Mouse (Mus musculus): ENCODE measurements around the gene 1700029J07Rik. TPM values are rescaled to one million over a fixed set of nuclear protein-coding genes. Genes with fewer than 3 reads are reported as not detected.

1700029J07Rik gene
- polyA plus RNA-seq (2014; fragmentation: Nextera tagmentation; extraction: Ambion mirVana): 4.6 and 5.7 TPM in 2 replicates

- no peaks in the 10 kb centered on the region for H3K9me3 ChIP-seq (ENCODE audit: control insufficient read depth, low read depth, low read length)
- 0 out of 2 replicates have a peak, but pooled peaks cover 3% of the 10 kb centered on the region for H3K4me1 ChIP-seq (ENCODE audit: control insufficient read depth, insufficient read depth, low read length)
- under 1% methylated on average over 57 of the region's 57 CpGs for WGBS
- H3K27me3 ChIP-seq (ENCODE audit: control insufficient read depth, insufficient read depth, low read length): no peaks in the 10 kb centered on the region
- H3K9ac ChIP-seq (replicated peaks; ENCODE audit: low read depth, low read length): peak within 1 kb of the TSS; percentile 57
- H3K36me3 ChIP-seq (ENCODE audit: control insufficient read depth, insufficient read depth, low read length): peaks cover 2% of the 10 kb centered on the region
- H3K4me2 ChIP-seq (replicated peaks; ENCODE audit: low read depth, low read length): peak within 1 kb of the TSS; percentile 74
- peak; percentile 98 for ATAC-seq (ENCODE audit: insufficient number of reproducible peaks, insufficient read depth, low FRiP score, low read depth)
- H3K4me3 ChIP-seq (ENCODE audit: low read depth, low read length): peak within 1 kb of the TSS; percentile 80
- peak within 1 kb of the TSS; percentile 82 for H3K27ac ChIP-seq (ENCODE audit: low read length)
Measured at GRCm38 (mm10) chr8:45975126-45975836, at the start of gene 1700029J07Rik, which contains the start of gene Ufsp2. TSS of gene 1700029J07Rik (minus strand) at chr8:45975252. TSS of gene Ufsp2 (plus strand) at chr8:45975528.

GRCm38 (mm10) chr8:46024392-46024791, 49.3 kb upstream of the 1700029J07Rik start:
- Histone ChIP-seq H3K27me3 (ENCODE audit: control insufficient read depth, insufficient read depth, low read length) (no peaks in the 10 kb centered on the region), H3K4me3 (ENCODE audit: low read depth, low read length) (no peak overlapping the region), H3K9ac (replicated peaks; ENCODE audit: low read depth, low read length) (no peak overlapping the region), H3K36me3 (ENCODE audit: control insufficient read depth, insufficient read depth, low read length) (no peaks in the 10 kb centered on the region), H3K4me1 (ENCODE audit: control insufficient read depth, insufficient read depth, low read length) (no peaks in the 10 kb centered on the region), H3K9me3 (ENCODE audit: control insufficient read depth, low read depth, low read length) (no peaks in the 10 kb centered on the region), H3K4me2 (replicated peaks; ENCODE audit: low read depth, low read length) (no peak overlapping the region), H3K27ac (ENCODE audit: low read length) (0 out of 2 replicates have a peak overlapping the region, but pooled peaks have one; percentile 27)
- WGBS: 51% methylated on average over 4 of the region's 4 CpGs
- no peak for ATAC-seq (ENCODE audit: insufficient number of reproducible peaks, insufficient read depth, low FRiP score, low read depth)

- H3K9ac ChIP-seq (replicated peaks; ENCODE audit: low read depth, low read length): no peak overlapping the region
- no peak overlapping the region for H3K4me3 ChIP-seq (ENCODE audit: low read depth, low read length)
- H3K36me3 ChIP-seq (ENCODE audit: control insufficient read depth, insufficient read depth, low read length): no peaks in the 10 kb centered on the region
- no peak overlapping the region for H3K4me2 ChIP-seq (replicated peaks; ENCODE audit: low read depth, low read length)
- H3K4me1 ChIP-seq (ENCODE audit: control insufficient read depth, insufficient read depth, low read length): no peaks in the 10 kb centered on the region
- H3K9me3 ChIP-seq (ENCODE audit: control insufficient read depth, low read depth, low read length): no peaks in the 10 kb centered on the region
- ATAC-seq (ENCODE audit: insufficient number of reproducible peaks, insufficient read depth, low FRiP score, low read depth): no peak
- H3K27me3 ChIP-seq (ENCODE audit: control insufficient read depth, insufficient read depth, low read length): no peaks in the 10 kb centered on the region
- 89% methylated on average over 9 of the region's 9 CpGs for WGBS
- H3K27ac ChIP-seq (ENCODE audit: low read length): no peak overlapping the region
Measured at GRCm38 (mm10) chr8:46022758-46023157, 47.7 kb upstream of the 1700029J07Rik start.

- ATAC-seq (ENCODE audit: insufficient number of reproducible peaks, insufficient read depth, low FRiP score, low read depth): no peak
- Histone ChIP-seq H3K27ac (ENCODE audit: low read length) (no peak overlapping the region), H3K27me3 (ENCODE audit: control insufficient read depth, insufficient read depth, low read length) (no peaks in the 10 kb centered on the region), H3K9ac (replicated peaks; ENCODE audit: low read depth, low read length) (no peak overlapping the region), H3K9me3 (ENCODE audit: control insufficient read depth, low read depth, low read length) (no peaks in the 10 kb centered on the region), H3K4me2 (replicated peaks; ENCODE audit: low read depth, low read length) (no peak overlapping the region), H3K36me3 (ENCODE audit: control insufficient read depth, insufficient read depth, low read length) (no peaks in the 10 kb centered on the region), H3K4me3 (ENCODE audit: low read depth, low read length) (no peak overlapping the region), H3K4me1 (ENCODE audit: control insufficient read depth, insufficient read depth, low read length) (no peaks in the 10 kb centered on the region)
- 87% methylated on average over 9 of the region's 9 CpGs for WGBS
Measured at GRCm38 (mm10) chr8:46022203-46022602, 47.2 kb upstream of the 1700029J07Rik start.

- H3K9me3 ChIP-seq (ENCODE audit: control insufficient read depth, low read depth, low read length): no peaks in the 10 kb centered on the region
- WGBS: 13% methylated on average over 17 of the region's 17 CpGs
- 0 out of 2 replicates have a peak overlapping the region, but pooled peaks have one; percentile 14 for H3K9ac ChIP-seq (replicated peaks; ENCODE audit: low read depth, low read length)
- H3K4me1 ChIP-seq (ENCODE audit: control insufficient read depth, insufficient read depth, low read length): 0 out of 2 replicates have a peak, but pooled peaks cover 7% of the 10 kb centered on the region
- no peak overlapping the region for H3K4me3 ChIP-seq (ENCODE audit: low read depth, low read length)
- peak overlapping the region; percentile 30 for H3K4me2 ChIP-seq (replicated peaks; ENCODE audit: low read depth, low read length)
- no peaks in the 10 kb centered on the region for H3K36me3 ChIP-seq (ENCODE audit: control insufficient read depth, insufficient read depth, low read length)
- ATAC-seq (ENCODE audit: insufficient number of reproducible peaks, insufficient read depth, low FRiP score, low read depth): no peak
- H3K27ac ChIP-seq (ENCODE audit: low read length): no peak overlapping the region
- H3K27me3 ChIP-seq (ENCODE audit: control insufficient read depth, insufficient read depth, low read length): no peaks in the 10 kb centered on the region
Measured at GRCm38 (mm10) chr8:46010746-46011680, 36.0 kb upstream of the 1700029J07Rik start.

- Histone ChIP-seq H3K9me3 (ENCODE audit: control insufficient read depth, low read depth, low read length) (no peaks in the 10 kb centered on the region), H3K4me1 (ENCODE audit: control insufficient read depth, insufficient read depth, low read length) (0 out of 2 replicates have a peak, but pooled peaks cover 7% of the 10 kb centered on the region), H3K9ac (replicated peaks; ENCODE audit: low read depth, low read length) (0 out of 2 replicates have a peak overlapping the region, but pooled peaks have one; percentile 14), H3K4me2 (replicated peaks; ENCODE audit: low read depth, low read length) (peak overlapping the region; percentile 30), H3K27me3 (ENCODE audit: control insufficient read depth, insufficient read depth, low read length) (no peaks in the 10 kb centered on the region), H3K36me3 (ENCODE audit: control insufficient read depth, insufficient read depth, low read length) (no peaks in the 10 kb centered on the region), H3K4me3 (ENCODE audit: low read depth, low read length) (no peak overlapping the region), H3K27ac (ENCODE audit: low read length) (no peak overlapping the region)
- 63% methylated on average over 2 of the region's 2 CpGs for WGBS
- ATAC-seq (ENCODE audit: insufficient number of reproducible peaks, insufficient read depth, low FRiP score, low read depth): no peak
Measured at GRCm38 (mm10) chr8:46010306-46010705, 35.3 kb upstream of the 1700029J07Rik start.

GRCm38 (mm10) chr8:46007050-46007672, 32.1 kb upstream of the 1700029J07Rik start:
- ATAC-seq (ENCODE audit: insufficient number of reproducible peaks, insufficient read depth, low FRiP score, low read depth): no peak

GRCm38 (mm10) chr8:46005596-46005995, 30.5 kb upstream of the 1700029J07Rik start, which contains the start of gene Ankrd37:
TSS of gene Ankrd37 (minus strand) at chr8:46005707.
- no peaks in the 10 kb centered on the region for H3K9me3 ChIP-seq (ENCODE audit: control insufficient read depth, low read depth, low read length)
- H3K36me3 ChIP-seq (ENCODE audit: control insufficient read depth, insufficient read depth, low read length): no peaks in the 10 kb centered on the region
- H3K9ac ChIP-seq (replicated peaks; ENCODE audit: low read depth, low read length): no peak within 1 kb of the TSS
- H3K4me3 ChIP-seq (ENCODE audit: low read depth, low read length): no peak within 1 kb of the TSS
- no peak for ATAC-seq (ENCODE audit: insufficient number of reproducible peaks, insufficient read depth, low FRiP score, low read depth)
- no peak within 1 kb of the TSS for H3K4me2 ChIP-seq (replicated peaks; ENCODE audit: low read depth, low read length)
- H3K4me1 ChIP-seq (ENCODE audit: control insufficient read depth, insufficient read depth, low read length): 0 out of 2 replicates have a peak, but pooled peaks cover 2% of the 10 kb centered on the region
- no peaks in the 10 kb centered on the region for H3K27me3 ChIP-seq (ENCODE audit: control insufficient read depth, insufficient read depth, low read length)
- no peak within 1 kb of the TSS for H3K27ac ChIP-seq (ENCODE audit: low read length)
- 67% methylated on average over 4 of the region's 4 CpGs for WGBS

More at GRCm38 (mm10) chr8:46007050-46007672, 32.1 kb upstream of the 1700029J07Rik start:
- no peak overlapping the region for H3K4me2 ChIP-seq (replicated peaks; ENCODE audit: low read depth, low read length)
- no peak overlapping the region for H3K27ac ChIP-seq (ENCODE audit: low read length)
- no peaks in the 10 kb centered on the region for H3K36me3 ChIP-seq (ENCODE audit: control insufficient read depth, insufficient read depth, low read length)
- H3K9ac ChIP-seq (replicated peaks; ENCODE audit: low read depth, low read length): no peak overlapping the region
- H3K4me1 ChIP-seq (ENCODE audit: control insufficient read depth, insufficient read depth, low read length): 0 out of 2 replicates have a peak, but pooled peaks cover 7% of the 10 kb centered on the region
- WGBS: 32% methylated on average over 3 of the region's 3 CpGs
- H3K9me3 ChIP-seq (ENCODE audit: control insufficient read depth, low read depth, low read length): no peaks in the 10 kb centered on the region
- H3K4me3 ChIP-seq (ENCODE audit: low read depth, low read length): no peak overlapping the region
- no peaks in the 10 kb centered on the region for H3K27me3 ChIP-seq (ENCODE audit: control insufficient read depth, insufficient read depth, low read length)

Data from stomach, embryonic 14.5 days (tissue).